Mouse (Mus musculus) heart, postnatal 14 days (tissue): ENCODE data around the gene Blvra. TPM values are rescaled to one million over a fixed set of nuclear protein-coding genes. Genes with fewer than 3 reads are reported as not detected.
A peak's percentile ranks its signal among the peaks of the same experiment; 100 is the strongest.
"Not testable (repeated sequence)": the region's sequence is repeated elsewhere in the genome, so short reads cannot be mapped to it uniquely, and the experiment has no call there.

ENCODE experiments used
- DNase-seq, 2 experiments: peaks; one replicate each; pipeline ENCODE4 v3.0.0; 2021 to 2022
- intact Hi-C: fragments of 180-260 bp; cut with DNase I; formaldehyde crosslinking; loops from one replicate; pipeline ENCODE4 v1.15.1; 2025
- microRNA-seq, 2 experiments: library from miRNA; unstranded; fragments of <30 nt; microRNA quantifications; one replicate each; pipeline ENCODE4 v1.2.0; 2021 to 2022
- total RNA-seq, 2 experiments: library from RNA; stranded (reverse); gene quantifications; 2 replicates each; pipeline ENCODE4 v1.2.3; 2021

Blvra gene
- total RNA-seq, 2 experiments from 2014 or later, result 17.4 to 19.5 TPM

DNA sequence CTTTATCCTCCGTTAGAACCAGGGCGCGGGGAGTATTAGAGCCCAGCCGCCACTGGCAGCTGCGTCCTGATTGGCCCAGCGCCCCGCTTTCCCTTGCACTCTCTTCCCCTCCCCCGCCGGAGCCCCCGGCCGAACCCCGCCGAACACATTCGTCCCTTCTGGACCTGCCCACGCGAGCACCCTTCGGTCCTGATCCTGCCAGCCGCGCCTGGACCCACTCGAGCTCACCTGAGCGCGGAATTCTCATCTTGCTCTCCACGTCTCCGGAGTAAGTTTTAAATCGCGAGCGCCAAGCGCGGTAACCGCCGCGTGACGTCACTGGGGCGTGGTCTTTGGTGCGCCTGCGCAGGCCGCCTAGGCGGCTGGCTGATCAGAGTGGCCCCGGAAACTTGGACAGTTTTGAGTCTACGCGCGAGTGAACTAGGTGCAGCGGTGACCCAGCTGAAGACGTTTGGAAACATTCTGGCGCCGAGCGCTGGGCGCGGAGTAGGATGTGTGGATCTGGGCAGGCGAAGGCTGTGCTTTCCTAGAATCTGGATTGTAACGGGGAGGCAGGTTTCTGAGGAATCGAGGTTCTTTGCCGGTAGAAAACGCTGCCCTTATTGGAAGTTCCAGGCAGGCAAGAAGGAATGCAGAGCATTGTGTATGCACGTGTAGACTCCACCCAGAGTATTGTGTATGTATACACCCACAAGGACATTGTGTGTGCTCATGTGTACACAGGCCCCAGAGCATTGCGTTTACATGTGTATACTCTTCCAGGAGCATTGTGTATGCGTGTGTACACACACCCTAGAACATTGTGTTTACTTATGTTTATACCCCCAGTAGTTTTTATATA is 63.4 kb downstream of the Blvra start, which contains the start of gene Ncaph:
Ncaph (minus strand) TSS at position 334 of the 841 bp plus-strand sequence.
- intact Hi-C loops, result no loop called here

DNA sequence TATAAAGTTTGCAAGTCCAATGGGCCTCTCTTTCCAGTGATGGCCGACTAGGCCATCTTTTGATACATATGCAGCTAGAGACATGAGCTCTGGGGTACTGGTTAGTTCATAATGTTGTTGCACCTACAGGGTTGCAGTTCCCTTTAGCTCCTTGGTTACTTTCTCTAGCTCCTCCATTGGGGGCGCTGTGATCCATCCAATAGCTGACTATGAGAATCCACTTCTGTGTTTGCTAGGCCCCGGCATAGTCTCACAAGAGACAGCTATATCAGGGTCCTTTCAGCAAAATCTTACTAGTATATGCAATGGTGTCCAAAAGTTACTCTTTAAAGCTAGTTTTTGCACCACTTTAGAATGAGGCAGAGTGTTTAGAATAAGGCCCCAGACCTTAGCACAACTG is 64.8 kb downstream of the Blvra start:
- intact Hi-C loops, result not testable (repeated sequence)

More for the DNA sequence above, 63.4 kb downstream of the Blvra start, which contains the start of gene Ncaph:
- DNase-seq, result peak; percentile 96 to 98

DNA sequence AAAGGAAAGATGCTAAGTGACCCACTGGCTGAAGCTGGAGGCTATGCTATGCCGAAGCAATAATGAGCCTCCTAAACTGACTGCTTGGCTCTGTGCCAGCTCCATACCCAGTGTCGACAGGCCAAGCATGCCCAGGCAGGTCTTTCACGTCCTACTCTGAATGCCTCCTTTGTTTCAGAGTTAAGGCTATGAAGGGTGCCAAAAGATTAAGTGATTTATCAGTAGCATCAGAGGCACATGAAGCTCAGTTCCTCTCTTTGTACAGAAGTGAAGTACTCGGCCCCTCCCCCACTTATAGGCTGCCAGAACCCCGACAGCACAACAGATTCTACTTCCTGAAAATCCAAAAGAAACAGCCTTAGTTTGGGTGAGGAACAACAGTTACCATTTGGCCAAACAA is 66.5 kb downstream of the Blvra start:
- DNase-seq, result peak; percentile 50 to 55
- intact Hi-C loops, result no loop called here

More for the DNA sequence above, 64.8 kb downstream of the Blvra start:
- DNase-seq, result not testable (repeated sequence)

DNA sequence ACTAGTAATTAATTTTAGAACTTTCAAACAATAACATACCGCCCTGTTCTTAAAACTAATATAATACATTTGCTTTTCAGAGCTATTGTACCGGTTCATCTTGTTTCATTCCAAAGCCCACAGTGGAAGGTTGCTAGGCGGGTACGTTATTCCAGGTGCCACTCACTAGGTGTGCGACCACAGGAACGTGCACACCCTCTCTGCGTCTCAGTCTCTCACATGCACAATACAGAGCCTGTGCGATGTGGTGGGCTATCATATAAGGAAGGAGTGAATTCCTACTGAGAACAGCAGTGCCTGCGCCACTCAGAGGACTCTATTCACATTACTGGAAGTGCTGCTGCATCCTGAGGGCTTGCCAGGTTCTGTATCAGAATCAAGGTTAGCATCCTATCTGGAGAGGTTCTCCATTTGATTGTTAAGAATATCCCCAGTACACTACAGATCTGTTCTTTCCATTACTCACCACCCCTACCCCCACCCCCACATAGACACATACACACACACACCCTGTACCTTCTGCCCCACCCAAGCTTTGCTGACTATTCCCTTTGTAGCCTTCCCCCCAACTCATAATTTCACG is 67.5 kb downstream of the Blvra start:
- DNase-seq, result no peak
- intact Hi-C loops, result no loop called here

DNA sequence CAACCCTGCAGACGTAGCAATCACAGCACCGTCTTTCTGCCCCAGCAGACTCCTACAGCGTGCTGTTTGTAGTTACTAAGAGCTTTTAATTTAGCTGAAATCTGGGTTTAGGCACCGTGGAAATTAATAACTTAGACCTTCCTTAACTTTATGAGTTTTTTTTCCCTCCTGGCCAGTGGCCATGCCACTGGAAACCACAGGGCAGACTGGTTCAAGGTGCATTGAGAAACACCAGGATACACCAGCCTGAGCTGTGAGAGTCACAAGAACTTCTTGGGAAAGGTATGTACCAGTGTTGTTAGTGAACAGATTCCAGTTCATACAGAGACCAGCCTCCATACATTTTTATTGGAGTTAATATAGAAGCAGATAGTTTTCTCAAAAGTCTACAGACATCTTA is 68.0 kb downstream of the Blvra start:
- intact Hi-C loops, result no loop called here

DNA sequence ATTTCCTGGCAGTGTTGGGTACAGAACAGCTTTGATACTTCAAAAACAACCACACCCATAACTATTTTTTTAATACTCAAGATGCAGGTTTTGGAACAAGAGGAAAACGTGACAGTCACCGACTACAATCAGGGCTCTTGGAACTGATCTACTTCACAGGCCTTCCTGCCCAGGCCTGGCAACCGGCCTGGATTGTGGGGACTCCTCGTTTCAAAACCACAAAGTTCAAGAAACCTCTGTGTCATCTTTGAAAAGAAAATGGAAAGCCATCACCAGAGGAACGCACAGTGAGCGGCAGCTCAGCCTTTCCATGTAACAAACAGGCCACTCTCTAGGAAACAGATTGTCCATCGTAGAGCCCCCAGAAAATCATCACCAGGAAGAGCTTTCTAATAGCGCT is 68.6 kb downstream of the Blvra start:
- intact Hi-C loops, result no loop called here
- DNase-seq, result peak; percentile 55 to 56

More for the DNA sequence above, 68.0 kb downstream of the Blvra start:
- DNase-seq, result no peak

DNA sequence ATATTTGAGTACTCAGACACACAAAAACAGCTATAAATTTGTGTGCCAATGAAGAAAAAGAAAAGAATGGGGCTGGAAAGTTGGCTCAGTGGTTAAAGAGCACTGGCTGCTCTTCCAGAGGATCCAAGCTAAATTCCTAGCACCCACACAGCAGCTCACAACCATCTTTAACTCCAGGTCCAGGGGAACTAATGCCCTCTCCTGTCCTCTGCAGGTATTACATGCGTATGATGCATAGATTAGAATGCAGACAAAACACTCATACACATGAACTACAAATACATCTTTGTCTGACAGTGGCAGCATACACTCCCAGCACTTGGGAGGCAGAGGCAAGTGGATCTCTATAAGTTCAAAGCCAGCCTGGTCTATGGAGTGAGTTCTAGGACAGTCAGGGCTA is 69.1 kb downstream of the Blvra start:
- intact Hi-C loops, result loop anchor here (5.0 kb wide), 1 partner anchor 67 kb away; the partner anchor contains the start of gene Blvra

DNA sequence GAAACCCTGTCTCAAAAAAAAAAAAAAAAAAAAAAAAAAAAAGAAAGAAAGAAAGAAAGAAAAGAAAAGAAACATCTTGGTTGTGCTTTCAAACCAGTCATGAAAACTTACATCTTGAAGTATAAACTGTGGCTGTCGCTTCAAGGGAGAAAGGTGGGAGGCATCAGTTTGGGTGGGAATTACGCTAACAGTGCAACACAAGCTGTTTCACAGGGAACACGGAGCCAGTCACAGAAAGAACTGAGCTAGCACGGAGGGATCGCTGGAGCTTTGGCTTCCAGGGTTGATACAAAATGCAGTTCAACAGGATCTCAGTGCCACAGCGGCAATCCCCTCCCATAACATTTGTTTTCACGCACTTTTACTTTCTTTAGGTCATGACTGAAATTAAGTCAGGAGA is 69.5 kb downstream of the Blvra start:
- no peak for DNase-seq
- intact Hi-C loops, result loop anchor here (5.0 kb wide), 1 partner anchor 68 kb away; the partner anchor contains the start of gene Blvra

More for the DNA sequence above, 69.1 kb downstream of the Blvra start:
- DNase-seq, result no peak

DNA sequence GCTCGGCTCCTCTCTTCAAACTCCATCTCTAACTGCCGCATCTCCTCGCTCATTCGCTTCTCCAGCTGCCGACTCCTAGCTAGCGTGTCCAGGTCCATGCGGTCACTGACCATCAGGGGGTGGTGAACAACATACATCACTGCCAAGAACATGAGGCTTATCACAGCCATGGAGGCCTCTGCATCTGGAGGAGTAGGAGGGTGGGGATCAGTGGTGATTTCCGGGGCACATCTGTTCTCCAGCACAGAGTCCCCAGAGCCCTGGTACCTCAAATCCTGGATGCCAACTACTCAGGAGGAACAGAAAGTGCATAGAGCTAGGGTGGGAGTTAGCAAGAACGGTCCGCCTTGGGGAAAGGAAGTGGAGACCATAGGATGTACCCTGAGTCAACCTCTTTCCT is 71.6 kb downstream of the Blvra start:
- intact Hi-C loops, result loop anchor here (5.0 kb wide), 1 partner anchor 70 kb away; the partner anchor contains the start of gene Blvra
- DNase-seq, result peak in 1 of 2 experiments; percentile 31

DNA sequence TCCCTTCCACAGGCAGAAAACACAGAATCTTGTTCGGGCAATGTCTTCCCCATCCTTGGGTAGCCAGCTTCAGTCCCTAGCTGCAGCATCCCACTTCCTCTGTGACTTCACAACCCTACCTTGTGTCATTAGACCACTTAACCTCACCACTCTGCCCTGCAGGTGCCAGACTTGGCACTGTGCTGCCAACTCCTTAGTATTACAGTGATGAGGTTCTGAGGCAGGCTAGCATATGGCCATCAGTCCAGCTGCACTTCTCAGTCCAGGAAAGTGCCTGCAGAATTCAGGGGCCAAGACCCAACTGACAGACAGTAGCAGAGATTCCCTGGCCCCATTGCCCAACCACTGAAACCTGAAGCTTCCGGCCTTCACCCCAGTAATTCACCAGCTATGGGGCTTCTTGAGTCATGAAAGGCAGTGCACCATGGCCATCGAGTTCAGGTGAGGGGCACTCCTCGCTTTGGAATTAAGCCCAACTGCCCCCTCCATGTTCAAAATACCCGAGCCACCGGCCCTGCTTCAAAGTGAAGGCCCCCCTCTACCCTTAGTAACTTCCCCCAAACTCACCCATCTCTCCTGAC is 72.2 kb downstream of the Blvra start:
- intact Hi-C loops, result loop anchor here (5.0 kb wide), 1 partner anchor 70 kb away; the partner anchor contains the start of gene Blvra
- no peak for DNase-seq

DNA sequence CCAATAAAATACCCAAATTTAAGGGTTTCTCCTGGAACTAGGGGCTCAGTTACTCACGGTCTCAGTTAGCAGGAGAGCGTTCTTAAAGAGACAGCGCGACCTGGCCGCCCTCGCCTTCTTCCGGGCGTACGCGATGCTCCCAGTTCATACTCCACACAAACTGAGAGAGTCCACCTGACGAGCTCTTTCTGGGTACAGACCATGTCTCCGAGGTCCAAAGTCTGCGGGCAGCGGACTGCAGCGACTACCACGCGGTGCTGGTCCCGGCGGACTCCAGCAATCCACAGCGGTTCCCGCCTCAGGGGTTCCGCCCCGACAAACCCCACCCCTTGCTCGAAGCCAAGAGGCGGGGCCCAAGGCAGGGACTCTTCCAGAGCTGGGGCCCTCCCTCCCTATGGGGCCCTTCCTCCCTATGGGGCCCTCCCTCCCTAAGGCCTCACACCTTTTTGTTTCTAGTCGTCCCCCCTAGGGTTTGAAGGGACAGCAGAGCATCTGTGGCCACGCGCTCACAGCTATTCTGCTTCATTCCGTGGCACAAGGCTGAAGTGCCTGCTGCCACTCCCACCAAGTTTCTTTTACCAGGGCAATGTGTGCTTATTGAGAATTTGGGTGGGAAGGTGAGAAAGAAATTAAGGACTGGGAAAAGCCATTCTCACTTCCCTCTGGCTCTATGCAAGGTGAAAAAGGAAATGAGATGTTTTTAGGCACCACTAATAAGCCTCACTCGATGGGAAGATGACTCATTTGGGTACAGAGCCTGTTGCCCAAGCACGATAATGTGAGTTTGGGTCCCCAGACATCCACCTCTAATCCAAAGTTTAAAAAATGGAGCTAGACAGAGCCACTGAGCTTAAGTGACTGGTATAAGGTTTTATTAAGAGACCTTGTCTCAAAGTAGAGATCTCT is 72.9 kb downstream of the Blvra start, which contains the start of gene Itpripl1:
Itpripl1 (minus strand) TSS at position 285 of the 906 bp plus-strand sequence.
- peak; percentile 87 to 88 for DNase-seq
- intact Hi-C loops, result loop anchor here (5.0 kb wide), 1 partner anchor 71 kb away; the partner anchor contains the start of gene Blvra

DNA sequence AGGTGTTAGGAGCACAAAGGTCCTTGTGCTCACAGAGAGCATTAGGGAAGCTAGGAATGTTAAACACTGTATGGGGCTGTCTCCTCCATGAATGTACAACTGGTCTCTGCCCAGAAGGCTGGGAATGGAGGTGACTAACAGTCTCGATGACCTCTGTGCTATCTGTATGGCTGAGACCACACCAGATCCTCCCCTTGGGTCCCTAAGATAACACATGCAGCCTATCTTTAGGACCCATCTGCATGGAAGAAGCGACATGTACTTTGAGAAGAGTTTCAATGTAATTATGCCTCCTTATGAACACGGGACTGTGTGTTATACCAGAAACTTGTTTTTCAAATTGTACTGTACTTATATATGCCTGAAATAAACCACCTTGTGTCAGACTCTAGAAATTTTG is 75.2 kb downstream of the Blvra start:
- DNase-seq, result no peak
- intact Hi-C loops, result no loop called here

Small RNA genes within 50 kb of the gene (microRNA-seq; reads per million reads assigned to microRNA genes)
- 0 reads per million in 2 experiments for gene Gm24081

Other genes starting within 250 kb of the Blvra start
- 10 to 100 TPM; 40.6 to 43.6 TPM for gene Trpm7, start 194.4 kb upstream of the Blvra start, total RNA-seq
- 10 to 100 TPM; 45.3 to 49.5 TPM for gene Sppl2a, start 137.4 kb upstream of the Blvra start, total RNA-seq
- 1 to 10 TPM; 7.3 to 8.7 TPM for gene Ap4e1, start 61.9 kb upstream of the Blvra start, total RNA-seq
- gene Ncaph, start 63.3 kb downstream of the Blvra start, total RNA-seq, result 1 to 10 TPM; 4.9 to 7.5 TPM
- gene Itpripl1, start 72.8 kb downstream of the Blvra start, total RNA-seq, result 10 to 100 TPM; 16.4 to 21.3 TPM
- gene 1810024B03Rik, start 137.6 kb downstream of the Blvra start, total RNA-seq, result under 1 TPM; 0.56 to 0.60 TPM
- gene Snrnp200, start 137.7 kb downstream of the Blvra start, total RNA-seq, result 10 to 100 TPM; 57.3 to 57.6 TPM
- 10 to 100 TPM; 57.2 to 59.4 TPM for gene Ciao1, start 177.2 kb downstream of the Blvra start, total RNA-seq
- 10 to 100 TPM; 29.0 to 31.9 TPM for gene Tmem127, start 177.2 kb downstream of the Blvra start, total RNA-seq
- 100 to 1,000 TPM; 163 to 165 TPM for gene Stard7, start 199.6 kb downstream of the Blvra start, total RNA-seq